Mouse (Mus musculus) thymus, postnatal 4 days (tissue): ENCODE results near the gene Nsun5.

Experiments used
- DNase-seq: peaks from one replicate; pipeline ENCODE4 v3.0.0; 2021

Gene Nsun5

DNA sequence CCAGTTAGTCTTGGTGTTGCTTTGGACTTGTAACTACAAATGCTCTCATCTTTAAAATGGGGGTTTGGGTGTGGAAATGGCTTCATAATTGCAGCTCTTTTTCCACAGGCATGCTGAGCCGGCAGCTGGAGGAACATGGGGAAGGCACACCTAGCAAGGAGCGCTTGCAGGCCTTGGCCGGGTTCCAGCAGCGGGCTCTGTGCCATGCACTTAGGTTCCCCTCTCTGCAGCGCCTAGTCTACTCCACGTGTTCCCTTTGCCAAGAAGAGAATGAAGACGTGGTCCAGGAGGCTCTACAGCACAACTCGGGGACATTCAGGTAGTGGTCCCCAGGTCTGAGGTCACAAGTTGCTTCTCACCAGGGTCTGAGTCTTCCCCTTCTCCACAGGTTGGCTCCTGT lies 5.4 kb downstream of the Nsun5 start:
- DNase-seq: no peak

- no peak for DNase-seq
Observed at GRCm38 (mm10) chr5:135376341-135376740, 6.6 kb downstream of the Nsun5 start.

DNA sequence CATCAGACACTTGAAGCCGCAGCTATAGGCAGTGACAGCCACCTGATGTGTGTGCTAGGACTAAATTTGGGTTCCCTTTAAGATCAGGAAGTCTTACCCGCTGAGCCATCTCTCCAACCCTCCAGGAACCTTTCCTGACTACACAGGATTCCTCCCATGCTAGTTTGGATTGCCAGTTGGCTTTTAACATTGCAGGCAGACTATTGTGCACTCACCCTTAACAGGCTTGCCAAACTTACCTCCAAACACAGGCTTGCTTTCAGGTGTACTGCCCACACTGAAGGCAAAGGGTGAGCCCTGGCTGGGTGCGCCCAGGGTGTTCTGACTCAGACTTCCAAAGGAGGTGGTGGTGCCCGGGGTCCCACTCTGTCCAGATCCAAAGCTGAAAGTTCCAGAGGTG lies 10.9 kb downstream of the Nsun5 start:
- DNase-seq: no peak

- DNase-seq: no peak
Observed at GRCm38 (mm10) chr5:135381356-135381925, 11.7 kb downstream of the Nsun5 start.

DNA sequence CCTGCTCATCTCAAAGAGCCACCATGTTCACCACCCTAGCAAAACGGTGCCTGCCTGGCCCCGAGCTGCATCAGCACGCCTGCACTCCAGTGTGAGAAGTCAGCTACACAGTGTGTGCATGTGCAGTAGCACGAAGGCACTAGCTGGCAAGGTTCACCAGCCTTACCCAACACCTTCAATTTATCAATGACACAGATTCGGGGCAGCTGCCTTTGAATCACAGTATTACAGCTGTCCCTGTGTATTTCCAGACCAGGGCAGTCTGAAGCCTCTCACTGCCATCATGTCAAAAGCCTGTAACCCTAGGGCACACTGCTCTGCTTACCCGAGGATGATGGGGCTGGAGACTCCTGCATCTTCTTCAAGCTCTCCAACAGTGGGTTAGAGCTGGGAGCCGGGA lies 13.0 kb downstream of the Nsun5 start:
- DNase-seq: no peak

DNA sequence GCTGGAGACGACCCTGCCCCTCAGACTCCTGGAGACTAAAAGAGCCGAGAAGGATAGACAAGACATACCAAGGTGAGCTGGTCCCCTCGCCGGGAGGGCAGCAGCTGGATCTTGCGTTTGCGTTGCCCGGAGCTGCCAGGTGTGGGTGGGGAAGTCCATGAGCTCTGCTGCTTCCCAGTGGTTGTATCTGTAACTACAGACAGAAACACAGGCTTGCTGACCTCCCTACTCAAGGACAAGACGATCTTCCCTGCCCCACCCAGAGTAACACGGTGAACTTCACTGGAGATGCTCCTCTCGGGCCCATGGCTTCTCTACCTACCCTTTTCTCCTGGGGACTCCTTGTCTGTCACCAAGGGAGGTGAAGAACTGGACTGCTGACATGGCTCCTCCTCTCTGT lies 14.0 kb downstream of the Nsun5 start:
- DNase-seq: no peak

GRCm38 (mm10) chr5:135394004-135394823 lies 24.5 kb downstream of the Nsun5 start, which contains the start of gene Pom121:
Pom121 (minus strand) TSS chr5:135394546.
- peak; percentile 91 for DNase-seq

DNA sequence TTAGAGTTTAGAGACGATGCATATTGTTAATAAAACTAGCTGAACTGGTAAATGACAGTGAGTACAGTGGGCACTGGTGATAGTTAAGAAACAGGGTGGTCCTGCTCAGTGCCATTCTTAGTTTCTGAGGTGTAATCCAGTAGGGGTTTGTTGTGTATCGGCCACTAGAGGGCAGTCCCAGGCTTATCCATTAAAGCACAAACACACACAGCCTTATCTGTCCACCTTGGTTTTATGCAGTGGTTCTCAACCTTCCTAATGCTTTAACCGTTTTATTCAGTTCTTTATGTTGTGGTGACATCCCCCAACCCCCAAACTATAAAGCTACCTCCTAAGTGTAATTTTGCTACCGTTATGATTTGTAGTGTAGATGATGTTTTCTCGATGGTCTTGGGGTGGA lies 26.1 kb downstream of the Nsun5 start:
- peak; percentile 61 for DNase-seq

DNA sequence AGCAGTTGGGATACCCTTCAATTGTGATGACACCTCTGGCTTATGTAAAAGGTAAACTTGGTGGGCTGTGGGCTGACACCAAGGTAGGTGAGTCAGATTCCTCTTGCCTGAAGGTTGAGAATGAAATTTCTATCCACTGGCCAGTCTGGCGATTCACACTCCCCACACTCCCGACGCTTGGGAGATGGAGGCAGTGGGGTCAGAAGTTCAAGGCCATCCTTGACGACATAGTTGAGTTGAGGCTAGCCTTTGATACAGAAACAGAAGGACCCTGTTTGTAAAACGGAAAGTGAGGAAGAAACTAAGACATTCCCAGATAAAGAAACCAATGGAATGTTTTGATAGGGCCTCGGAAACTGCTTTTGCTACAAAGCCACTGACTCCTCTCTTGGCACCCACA lies 29.6 kb downstream of the Nsun5 start:
- DNase-seq: no peak

- DNase-seq: peak; percentile 91
Observed at GRCm38 (mm10) chr5:135400244-135400643, 30.5 kb downstream of the Nsun5 start.

DNA sequence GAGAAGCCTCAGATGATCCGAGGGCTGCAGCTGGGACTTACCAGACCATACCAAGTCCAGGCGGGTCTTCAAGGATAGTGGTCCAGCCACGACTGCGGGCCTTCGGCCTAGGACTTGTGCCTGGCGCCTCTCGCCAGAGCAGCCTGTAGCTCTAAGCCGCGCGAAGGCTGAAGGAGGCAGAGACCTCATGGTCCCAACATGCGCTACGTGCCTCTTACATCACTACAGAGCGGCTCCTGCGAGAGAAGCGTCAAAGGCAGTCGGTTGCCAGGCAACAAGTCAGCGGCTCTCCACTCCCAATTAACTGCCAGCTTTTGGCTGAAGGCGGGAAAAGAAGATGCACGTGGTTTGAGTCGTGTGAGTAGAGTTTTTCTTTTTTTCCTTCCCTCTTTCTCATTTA lies 34.9 kb downstream of the Nsun5 start:
- DNase-seq: no peak

DNA sequence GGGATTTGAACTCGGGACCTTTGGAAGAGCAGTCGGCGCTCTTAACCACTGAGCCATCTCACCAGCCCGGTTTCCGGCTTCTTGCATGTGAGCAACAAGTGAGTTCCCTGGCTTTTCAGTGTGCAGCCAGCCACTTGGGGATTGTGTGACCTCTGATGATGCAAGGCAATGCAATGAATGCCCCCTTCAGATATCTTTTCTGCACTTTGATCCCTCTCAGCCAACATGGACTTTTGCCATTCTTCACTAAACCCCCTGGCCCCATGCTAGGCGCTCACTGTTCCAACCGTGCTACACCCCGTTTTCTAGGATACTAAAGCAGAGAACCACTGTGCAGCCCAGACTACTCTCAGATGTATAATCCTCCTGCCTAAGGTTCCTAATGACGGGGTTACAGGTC lies 35.7 kb downstream of the Nsun5 start:
- DNase-seq: no peak

GRCm38 (mm10) chr5:135408114-135408513 lies 38.4 kb downstream of the Nsun5 start:
- DNase-seq: peak; percentile 42

DNA sequence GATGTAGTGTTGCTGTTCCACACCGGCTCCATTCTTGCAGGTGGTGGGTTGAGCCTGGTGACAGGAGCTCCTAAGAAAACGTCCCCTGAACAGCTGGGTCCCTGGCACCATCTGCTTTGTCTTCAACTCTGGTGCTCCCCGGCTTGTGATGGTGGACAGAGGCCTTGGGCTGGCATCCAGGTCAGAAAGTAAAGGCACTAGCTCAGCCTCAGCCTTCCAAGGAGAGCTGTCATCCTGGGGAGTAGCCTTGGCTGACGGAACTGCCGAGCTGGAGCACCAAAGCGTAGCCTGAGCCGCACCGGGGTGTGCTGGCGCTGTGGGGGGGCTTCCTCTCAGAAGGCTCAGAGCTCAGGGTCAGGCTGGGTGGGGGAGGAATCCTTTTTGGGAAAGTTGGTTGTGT lies 40.5 kb downstream of the Nsun5 start:
- DNase-seq: no peak
